9 mouse cellular contexts compared by ENCODE assay signal in the genomic region with DNA sequence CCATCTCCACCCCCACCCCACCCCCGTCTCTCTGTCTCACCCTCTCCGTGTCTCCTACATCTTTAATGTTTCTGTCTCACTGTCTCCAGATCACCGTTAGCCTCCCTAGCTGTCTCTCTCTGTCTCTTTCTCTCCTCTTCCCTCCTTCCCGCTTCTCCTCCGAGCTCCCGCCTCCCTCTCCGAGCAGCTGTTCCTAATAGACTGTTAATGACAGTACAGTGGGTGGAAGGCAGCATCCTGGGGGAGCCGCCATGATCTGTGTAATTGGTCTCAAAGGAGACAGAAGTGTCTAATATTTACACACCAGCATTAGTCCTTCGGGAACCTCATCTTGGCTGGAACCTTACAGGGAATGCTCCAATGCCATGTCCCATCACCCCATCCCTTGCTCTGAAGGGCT. TPM values are rescaled to one million over a fixed set of nuclear protein-coding genes. Genes with fewer than 3 reads are reported as not detected.
A peak's percentile ranks its signal among the peaks of the same experiment; 100 is the strongest.
DNase-seq lines count a peak whose midpoint lies in the region; ATAC-seq lines count a peak whose summit lies in the region.
"Had no signal": no experiment of that assay in that cellular context is flagged by ENCODE, and none has a peak within 500 bp of the region (broad histone marks: within the 10 kb centered on the region; RNA-seq: fewer than 3 reads in every experiment).

No protein-coding gene starts in this region.

- no peak overlapping the region for H3K9ac ChIP-seq in lung, embryonic 15.5 days
- peak overlapping the region; percentile 27; the same call in 1 of the 2 replicates for H3K9ac ChIP-seq in forebrain, embryonic 13.5 days
- H3K9ac ChIP-seq in intestine, embryonic 15.5 days: no peak overlapping the region
- H3K9ac ChIP-seq in neural tube, embryonic 15.5 days (replicated peaks): 0 out of 2 replicates have a peak overlapping the region, but pooled peaks have one; percentile 9
- H3K9ac ChIP-seq in liver, embryonic 11.5 days (ENCODE audit: low read depth, low read length): no peak overlapping the region
- H3K9ac ChIP-seq: liver, embryonic 15.5 days had no signal

- ATAC-seq in lung, embryonic 15.5 days (ENCODE audit: borderline replicate concordance, extremely low read depth, low FRiP score, low TSS enrichment): no peak
- ATAC-seq in forebrain, embryonic 13.5 days: 0 out of 2 replicates have a peak, but pooled peaks have one; percentile 12
- ATAC-seq in intestine, embryonic 15.5 days: no peak
- no peak for ATAC-seq in neural tube, embryonic 15.5 days (ENCODE audit: low FRiP score)
- ATAC-seq in liver, embryonic 11.5 days (replicated peaks; ENCODE audit: low FRiP score): no peak

- no peaks in the 10 kb centered on the region for H3K36me3 ChIP-seq in lung, embryonic 15.5 days
- no peaks in the 10 kb centered on the region for H3K36me3 ChIP-seq in forebrain, embryonic 13.5 days (ENCODE audit: poor library complexity, severe bottlenecking)
- H3K36me3 ChIP-seq in intestine, embryonic 15.5 days: no peaks in the 10 kb centered on the region
- H3K36me3 ChIP-seq in neural tube, embryonic 15.5 days: no peaks in the 10 kb centered on the region
- H3K36me3 ChIP-seq in liver, embryonic 11.5 days (ENCODE audit: control insufficient read depth, insufficient read depth, low read length): no peaks in the 10 kb centered on the region
- H3K36me3 ChIP-seq: liver, embryonic 15.5 days had no signal

- DNase-seq in lung, postnatal 25 days (ENCODE audit: low spot score): no peak
- DNase-seq in ovary, postnatal 14 days (ENCODE audit: low spot score): no peak
- no peak for DNase-seq in liver, embryonic 11.5 days (ENCODE audit: low spot score)
- DNase-seq: adrenal gland, adult 8-10 months had no signal

- no peak overlapping the region for H3K4me2 ChIP-seq in lung, embryonic 15.5 days
- peak overlapping the region; percentile 4; the same call in 1 of the 2 replicates for H3K4me2 ChIP-seq in forebrain, embryonic 13.5 days
- H3K4me2 ChIP-seq in intestine, embryonic 15.5 days (replicated peaks): 0 out of 2 replicates have a peak overlapping the region, but pooled peaks have one; percentile 14
- no peak overlapping the region; the same call in 1 of the 2 replicates for H3K4me2 ChIP-seq in neural tube, embryonic 15.5 days
- H3K4me2 ChIP-seq in liver, embryonic 11.5 days: no peak overlapping the region
- H3K4me2 ChIP-seq: liver, embryonic 15.5 days had no signal

- H3K4me1 ChIP-seq in lung, embryonic 15.5 days: peaks cover 77% of the 10 kb centered on the region
- H3K4me1 ChIP-seq in forebrain, embryonic 13.5 days: peaks cover 67% of the 10 kb centered on the region
- peaks cover 62% of the 10 kb centered on the region for H3K4me1 ChIP-seq in intestine, embryonic 15.5 days (replicated peaks)
- peaks cover 74% of the 10 kb centered on the region for H3K4me1 ChIP-seq in neural tube, embryonic 15.5 days
- peaks cover 48% of the 10 kb centered on the region for H3K4me1 ChIP-seq in liver, embryonic 11.5 days (replicated peaks; ENCODE audit: control insufficient read depth, insufficient read depth, low read length)

- H3K4me3 ChIP-seq in lung, embryonic 15.5 days: no peak overlapping the region
- no peak overlapping the region for H3K4me3 ChIP-seq in forebrain, embryonic 13.5 days
- no peak overlapping the region for H3K4me3 ChIP-seq in intestine, embryonic 15.5 days (replicated peaks)
- H3K4me3 ChIP-seq in neural tube, embryonic 15.5 days (replicated peaks): no peak overlapping the region
- no peak overlapping the region for H3K4me3 ChIP-seq in liver, embryonic 11.5 days (ENCODE audit: low read depth, low read length)
- H3K4me3 ChIP-seq: liver, embryonic 15.5 days had no signal

- no peaks in the 10 kb centered on the region for H3K27me3 ChIP-seq in lung, embryonic 15.5 days
- 0 out of 2 replicates have a peak, but pooled peaks cover 5% of the 10 kb centered on the region for H3K27me3 ChIP-seq in forebrain, embryonic 13.5 days
- no peaks in the 10 kb centered on the region for H3K27me3 ChIP-seq in intestine, embryonic 15.5 days (replicated peaks)
- H3K27me3 ChIP-seq in neural tube, embryonic 15.5 days (replicated peaks): 0 out of 2 replicates have a peak, but pooled peaks cover 4% of the 10 kb centered on the region
- no peaks in the 10 kb centered on the region for H3K27me3 ChIP-seq in liver, embryonic 11.5 days (replicated peaks; ENCODE audit: control insufficient read depth, insufficient read depth, low read length)

- H3K9me3 ChIP-seq in lung, embryonic 15.5 days: no peaks in the 10 kb centered on the region
- no peaks in the 10 kb centered on the region for H3K9me3 ChIP-seq in forebrain, embryonic 13.5 days (replicated peaks)
- H3K9me3 ChIP-seq in intestine, embryonic 15.5 days: no peaks in the 10 kb centered on the region
- no peaks in the 10 kb centered on the region for H3K9me3 ChIP-seq in neural tube, embryonic 15.5 days (replicated peaks)
- H3K9me3 ChIP-seq in liver, embryonic 11.5 days (ENCODE audit: control insufficient read depth, low read length): no peaks in the 10 kb centered on the region
- H3K9me3 ChIP-seq: liver, embryonic 15.5 days had no signal

- 33% methylated on average over 9 of the region's 9 CpGs for WGBS in lung, embryonic 15.5 days
- 26% methylated on average over 9 of the region's 9 CpGs for WGBS in forebrain, embryonic 13.5 days
- 38% methylated on average over 9 of the region's 9 CpGs for WGBS in intestine, embryonic 15.5 days
- 21% methylated on average over 9 of the region's 9 CpGs for WGBS in neural tube, embryonic 15.5 days
- WGBS in liver, embryonic 11.5 days: 58% methylated on average over 9 of the region's 9 CpGs

- peak overlapping the region; percentile 73 for H3K27ac ChIP-seq in lung, embryonic 15.5 days
- H3K27ac ChIP-seq in forebrain, embryonic 13.5 days: peak overlapping the region; percentile 74
- peak overlapping the region; percentile 74 for H3K27ac ChIP-seq in intestine, embryonic 15.5 days
- peak overlapping the region; percentile 67 for H3K27ac ChIP-seq in neural tube, embryonic 15.5 days (replicated peaks)
- no peak overlapping the region for H3K27ac ChIP-seq in liver, embryonic 11.5 days (ENCODE audit: low read depth, low read length)

RNA-seq across cellular contexts. Expression of a gene that starts 56.0 kb away (rescaled TPM):
- polyA plus RNA-seq in lung, embryonic 15.5 days (2015; fragmentation: Nextera tagmentation; extraction: Ambion mirVana): 9.6 and 12.6 TPM in 2 replicates
- 24.0 and 24.9 TPM in 2 replicates for polyA plus RNA-seq in forebrain, embryonic 13.5 days (2015; fragmentation: Nextera tagmentation; extraction: Ambion mirVana)
- polyA plus RNA-seq in intestine, embryonic 15.5 days (2015; fragmentation: Nextera tagmentation; extraction: Ambion mirVana): 7.9 and 9.6 TPM in 2 replicates
- polyA plus RNA-seq in neural tube, embryonic 15.5 days (2015; fragmentation: Nextera tagmentation; extraction: Ambion mirVana): 12.2 and 14.0 TPM in 2 replicates
- 23.1 and 25.3 TPM in 2 replicates for polyA plus RNA-seq in liver, embryonic 11.5 days (2014; fragmentation: Nextera tagmentation; extraction: Ambion mirVana)

Comparison
In these comparisons a context has a peak if more than half of its experiments do, and no peak if none do; other contexts are left out.
1. H3K4me2 ChIP-seq: peak in forebrain, embryonic 13.5 days (single experiment) and intestine, embryonic 15.5 days (single experiment); none in lung, embryonic 15.5 days (single experiment), neural tube, embryonic 15.5 days (single experiment) and liver, embryonic 11.5 days (single experiment).
2. H3K9ac ChIP-seq: peak in forebrain, embryonic 13.5 days (single experiment) and neural tube, embryonic 15.5 days (single experiment); none in lung, embryonic 15.5 days (single experiment), intestine, embryonic 15.5 days (single experiment) and liver, embryonic 11.5 days (single experiment).